Mouse (Mus musculus): Measurements from ENCODE around the gene Uhrf1bp1l.

DNA sequence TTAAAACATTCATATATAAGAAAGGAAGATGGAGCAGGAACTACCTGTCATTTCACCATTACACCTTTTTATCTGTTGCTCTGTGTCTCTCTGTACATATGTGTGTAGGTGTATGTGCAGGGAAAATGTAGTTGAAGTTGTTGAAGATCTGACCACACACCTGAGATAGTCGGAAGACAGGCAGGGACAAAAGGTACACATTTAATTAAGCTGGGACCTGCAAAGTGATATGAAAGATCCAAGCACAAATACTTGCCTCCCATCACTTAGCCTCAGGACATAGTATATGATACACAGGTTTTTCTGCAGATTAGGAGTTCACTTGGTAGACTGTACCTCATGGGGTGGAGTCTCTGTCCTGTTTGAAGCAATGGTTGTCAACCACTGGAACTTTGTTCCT, 3.1 kb downstream of the Uhrf1bp1l start:
- no peak for TF ChIP-seq CTCF (IDR thresholded peaks at IDR 0.05; ENCODE audit: low read depth, low read length)
- TF ChIP-seq POLR2A (IDR thresholded peaks at IDR 0.05; ENCODE audit: borderline replicate concordance, low read depth, low read length), result no peak
